Mouse (Mus musculus): Measurements from ENCODE around the gene Epas1. TPM values are rescaled to one million over a fixed set of nuclear protein-coding genes. Genes with fewer than 3 reads are reported as not detected.

The Epas1 gene
- total RNA-seq, 2 experiments from 2014 or later = 91.3 to 110 TPM

- DNase-seq = no peak
Measured at GRCm38 (mm10) chr17:86827391-86828165, 74.1 kb downstream of the Epas1 start.

- no peak for DNase-seq
Measured at GRCm38 (mm10) chr17:86828500-86828899, 75.0 kb downstream of the Epas1 start.

- no peak for DNase-seq
Measured at GRCm38 (mm10) chr17:86829383-86830175, 76.1 kb downstream of the Epas1 start.

- DNase-seq = no peak
Measured at GRCm38 (mm10) chr17:86830893-86831292, 77.4 kb downstream of the Epas1 start.

- no peak for DNase-seq
Measured at GRCm38 (mm10) chr17:86832562-86833327, 79.2 kb downstream of the Epas1 start.

GRCm38 (mm10) chr17:86833945-86834344 is 80.4 kb downstream of the Epas1 start:
- no peak for DNase-seq

- DNase-seq = no peak
Measured at GRCm38 (mm10) chr17:86839308-86839707, 85.8 kb downstream of the Epas1 start.

- DNase-seq = no peak
Measured at GRCm38 (mm10) chr17:86850700-86851337, 97.3 kb downstream of the Epas1 start.

- DNase-seq = no peak
Measured at GRCm38 (mm10) chr17:86851782-86852181, 98.3 kb downstream of the Epas1 start.

GRCm38 (mm10) chr17:86852591-86853031 is 99.1 kb downstream of the Epas1 start:
- no peak for DNase-seq

GRCm38 (mm10) chr17:86870586-86870985 is 117.1 kb downstream of the Epas1 start:
- DNase-seq = no peak

- DNase-seq = no peak
Measured at GRCm38 (mm10) chr17:86872643-86873042, 119.1 kb downstream of the Epas1 start.

GRCm38 (mm10) chr17:86876940-86877339 is 123.4 kb downstream of the Epas1 start:
- DNase-seq = no peak

- no peak for DNase-seq
Measured at GRCm38 (mm10) chr17:86877747-86878146, 124.2 kb downstream of the Epas1 start.

- DNase-seq = no peak
Measured at GRCm38 (mm10) chr17:86880056-86880455, 126.6 kb downstream of the Epas1 start.

GRCm38 (mm10) chr17:86880461-86881044 is 127.1 kb downstream of the Epas1 start:
- DNase-seq = no peak

Other genes with a start within 250 kb of the Epas1 start
- gene Gm10309, start 248.5 kb upstream of the Epas1 start, total RNA-seq (2021) = not detected
- not detected for gene Tmem247, start 163.6 kb downstream of the Epas1 start, total RNA-seq (2021)
- not detected for gene Atp6v1e2, start 194.2 kb downstream of the Epas1 start, total RNA-seq (2021)
- 100 to 1,000 TPM; 197 to 201 TPM for gene Rhoq, start 209.4 kb downstream of the Epas1 start, total RNA-seq (2021)